Mouse (Mus musculus): ENCODE results near the gene Slc25a22. TPM values are rescaled to one million over a fixed set of nuclear protein-coding genes. Genes with fewer than 3 reads are reported as not detected.

Slc25a22 gene
- polyA plus RNA-seq, 1 experiment from 2014 or later: 54.8 TPM

DNA sequence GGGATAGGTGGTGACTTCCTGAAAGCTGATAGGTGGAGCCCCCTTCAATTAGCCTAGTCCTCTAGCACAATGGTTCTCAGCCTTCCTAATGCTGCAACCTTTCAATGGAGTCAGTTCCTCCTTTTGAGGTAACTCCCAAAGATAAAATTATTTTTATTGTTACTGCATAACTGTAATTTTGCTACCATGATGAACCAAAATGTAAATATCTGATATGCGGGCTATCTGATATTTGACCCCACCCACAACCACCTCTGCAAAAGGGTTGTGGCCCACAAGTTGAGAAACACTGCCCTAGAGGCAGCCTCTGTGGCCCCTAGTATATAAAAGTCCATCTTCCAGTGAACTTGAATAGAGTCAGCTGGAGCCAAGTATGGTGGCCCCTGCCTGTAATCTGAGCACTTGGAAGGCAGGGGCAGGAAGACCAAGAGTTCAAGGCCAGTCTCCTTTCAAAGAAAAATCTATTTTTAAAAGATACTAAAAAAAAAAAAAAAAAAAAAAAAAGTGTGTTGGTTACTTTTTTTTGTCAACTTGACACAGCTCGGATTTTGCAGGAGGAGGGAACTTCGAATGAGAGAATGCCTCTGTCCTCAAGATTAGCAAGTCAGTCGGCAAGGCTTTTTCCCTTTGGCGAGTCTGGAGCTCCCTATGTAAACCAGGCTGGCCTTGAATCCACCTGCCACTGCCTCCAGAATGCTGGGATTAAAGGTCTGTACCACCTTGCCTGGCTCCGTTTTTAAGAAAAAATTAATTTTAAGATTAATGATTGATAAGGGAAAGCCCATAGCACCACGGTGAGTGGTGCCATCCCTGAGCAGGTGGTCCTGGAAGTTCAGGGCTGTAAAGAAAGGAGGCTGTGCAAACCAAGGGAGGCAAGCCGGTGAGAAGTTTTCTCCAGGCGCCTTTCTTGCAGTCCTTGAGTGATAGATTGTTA, 47.1 kb downstream of the Slc25a22 start:
- WGBS: 56% methylated on average over 9 of the region's 9 CpGs
- Histone ChIP-seq H3K4me3 (no peak overlapping the region), H3K4me2 (replicated peaks) (no peak overlapping the region), H3K4me1 (peaks cover 12% of the 10 kb centered on the region), H3K36me3 (0 out of 2 replicates have a peak, but pooled peaks cover under 1% of the 10 kb centered on the region), H3K9ac (no peak overlapping the region; the same call in 1 of the 2 replicates), H3K9me3 (replicated peaks) (no peaks in the 10 kb centered on the region), H3K27me3 (peaks cover 11% of the 10 kb centered on the region; the same call in 1 of the 2 replicates), H3K27ac (no peak overlapping the region)
- no peak for ATAC-seq (ENCODE audit: low FRiP score)

DNA sequence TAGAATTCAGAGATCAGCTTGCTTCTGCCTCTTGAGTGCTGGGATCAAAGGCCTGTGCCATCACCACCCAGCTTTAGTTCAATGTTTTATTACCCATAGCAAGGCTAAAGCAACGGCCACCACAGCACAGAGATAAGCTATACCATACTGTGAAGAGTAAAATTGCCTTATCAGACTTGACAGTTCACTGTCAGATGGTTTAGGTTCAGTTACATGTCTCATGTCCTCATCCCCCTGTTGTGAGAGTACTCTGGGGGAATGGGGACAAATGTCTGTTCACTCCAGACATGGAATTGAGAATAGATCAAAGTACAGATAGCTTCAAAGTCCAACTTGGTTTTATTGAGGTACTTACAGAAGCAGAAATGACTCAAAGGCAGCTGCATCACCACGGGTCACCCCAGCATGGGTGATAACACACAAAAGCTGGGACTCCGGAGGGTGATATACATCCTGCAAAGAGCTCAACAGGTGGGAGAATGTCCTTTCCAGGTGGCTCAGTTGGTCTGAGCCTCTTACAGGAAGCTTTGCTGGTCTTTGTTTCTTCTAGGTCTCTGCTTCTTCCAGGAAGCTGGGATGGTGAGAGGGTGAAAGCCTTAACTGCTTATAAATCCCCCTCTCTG, 49.1 kb downstream of the Slc25a22 start:
- ATAC-seq (ENCODE audit: low FRiP score): no peak
- Histone ChIP-seq H3K4me1 (peaks cover 12% of the 10 kb centered on the region), H3K4me2 (replicated peaks) (no peak overlapping the region), H3K9ac (no peak overlapping the region), H3K27ac (no peak overlapping the region), H3K27me3 (peaks cover 11% of the 10 kb centered on the region; the same call in 1 of the 2 replicates), H3K9me3 (replicated peaks) (no peaks in the 10 kb centered on the region), H3K4me3 (no peak overlapping the region), H3K36me3 (no peaks in the 10 kb centered on the region)
- WGBS: 59% methylated on average over 3 of the region's 3 CpGs

DNA sequence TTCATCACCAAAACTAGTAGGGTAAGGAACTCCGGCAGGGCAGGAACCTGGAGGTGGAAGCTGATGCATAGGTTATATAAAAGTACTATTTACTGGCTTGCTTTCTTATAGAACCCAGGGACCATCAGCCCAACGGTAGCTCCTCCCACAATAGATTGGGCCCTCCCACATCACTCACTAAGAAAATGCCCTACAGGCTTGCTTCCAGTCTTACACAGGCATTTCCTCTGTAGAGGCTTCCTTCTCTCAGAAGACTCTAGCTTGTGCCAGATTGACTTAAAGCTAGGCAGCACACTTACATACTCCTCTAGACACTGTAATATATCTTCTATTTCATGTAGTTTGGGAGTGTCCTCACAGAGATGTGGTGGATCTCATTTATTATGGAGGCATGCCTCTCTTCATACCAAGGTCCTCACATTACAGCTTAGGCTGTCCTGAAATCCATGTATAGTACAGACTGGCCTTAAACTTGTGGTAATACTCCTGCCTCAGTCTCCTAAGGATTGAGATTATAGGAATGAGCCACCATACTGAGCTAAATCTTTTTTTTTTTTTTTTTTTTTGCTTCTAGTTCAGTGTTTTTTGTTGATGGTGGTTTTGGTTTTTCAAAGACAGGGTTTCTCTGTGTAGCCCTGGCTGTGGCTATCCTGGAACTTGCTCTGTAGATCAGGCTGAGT, 49.7 kb downstream of the Slc25a22 start:
- Histone ChIP-seq H3K4me2 (replicated peaks) (no peak overlapping the region), H3K4me3 (no peak overlapping the region), H3K36me3 (no peaks in the 10 kb centered on the region), H3K27me3 (peaks cover 13% of the 10 kb centered on the region; the same call in 1 of the 2 replicates), H3K9ac (no peak overlapping the region), H3K9me3 (replicated peaks) (no peaks in the 10 kb centered on the region), H3K4me1 (peaks cover 8% of the 10 kb centered on the region), H3K27ac (no peak overlapping the region)
- no peak for ATAC-seq (ENCODE audit: low FRiP score)
- WGBS: 59% methylated on average over 2 of the region's 2 CpGs

DNA sequence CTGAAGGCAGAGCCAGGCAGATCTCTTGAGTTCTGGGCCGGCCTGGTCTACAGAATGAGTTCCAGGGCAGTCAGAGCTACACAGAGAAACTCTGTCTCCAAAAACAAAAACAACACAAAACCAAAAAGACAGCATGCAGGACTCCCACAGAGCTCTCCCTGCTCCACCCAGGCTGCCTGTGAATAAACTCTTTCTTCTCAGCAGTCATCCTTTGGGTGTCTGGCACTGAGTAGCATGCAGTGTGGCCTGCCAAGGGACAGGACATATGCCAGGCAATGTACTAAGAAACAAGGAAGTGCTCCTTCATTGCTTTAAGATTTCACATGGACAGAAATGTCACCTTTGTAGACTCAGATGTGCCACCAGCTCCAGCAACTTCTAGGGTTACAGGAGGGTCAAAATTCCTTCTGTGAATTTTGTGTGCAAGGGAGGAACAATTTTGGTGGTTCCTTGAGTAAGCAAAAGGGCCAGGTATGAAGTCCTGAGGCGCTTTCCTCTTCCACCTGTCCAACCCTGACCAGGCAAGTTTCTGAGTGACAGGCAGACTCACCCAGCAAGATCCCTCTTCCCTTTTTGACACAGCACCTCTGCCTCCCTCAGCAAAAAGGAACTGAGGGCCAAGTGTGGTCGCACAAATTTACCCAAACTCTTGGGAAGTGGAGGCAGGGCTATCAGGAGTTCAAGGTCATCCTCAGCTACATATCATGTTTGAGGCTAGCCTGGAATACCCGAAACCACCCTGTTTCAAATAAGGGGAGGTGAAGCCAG, 56.4 kb downstream of the Slc25a22 start:
- Histone ChIP-seq H3K4me1 (no peaks in the 10 kb centered on the region), H3K27ac (no peak overlapping the region), H3K4me3 (no peak overlapping the region), H3K27me3 (peaks cover 13% of the 10 kb centered on the region; the same call in 1 of the 2 replicates), H3K9me3 (replicated peaks) (no peaks in the 10 kb centered on the region), H3K4me2 (replicated peaks) (no peak overlapping the region), H3K36me3 (no peaks in the 10 kb centered on the region), H3K9ac (no peak overlapping the region)
- WGBS: 77% methylated on average over 4 of the region's 4 CpGs
- ATAC-seq (ENCODE audit: low FRiP score): no peak

Other genes starting within 250 kb of the Slc25a22 start
- gene Hras, start 243.9 kb downstream of the Slc25a22 start, polyA plus RNA-seq (2016; fragmentation: Nextera tagmentation; extraction: Ambion mirVana): 95.1 and 103 TPM in 2 replicates
- 10.8 and 12.2 TPM in 2 replicates for gene Lrrc56, start 243.7 kb downstream of the Slc25a22 start, polyA plus RNA-seq (2016; fragmentation: Nextera tagmentation; extraction: Ambion mirVana)
- 3.3 and 3.9 TPM in 2 replicates for gene Lmntd2, start 223.8 kb downstream of the Slc25a22 start, polyA plus RNA-seq (2016; fragmentation: Nextera tagmentation; extraction: Ambion mirVana)
- gene Rassf7, start 222.0 kb downstream of the Slc25a22 start, polyA plus RNA-seq (2016; fragmentation: Nextera tagmentation; extraction: Ambion mirVana): 34.7 and 35.6 TPM in 2 replicates
- 95.5 and 99.3 TPM in 2 replicates for gene Phrf1, start 209.1 kb downstream of the Slc25a22 start, polyA plus RNA-seq (2016; fragmentation: Nextera tagmentation; extraction: Ambion mirVana)
- 1.1 and 1.5 TPM in 2 replicates for gene Irf7, start 171.4 kb downstream of the Slc25a22 start, polyA plus RNA-seq (2016; fragmentation: Nextera tagmentation; extraction: Ambion mirVana)
- not detected in 2 replicates for gene Cdhr5, start 161.1 kb downstream of the Slc25a22 start, polyA plus RNA-seq (2016; fragmentation: Nextera tagmentation; extraction: Ambion mirVana)
- gene Sct, start 158.8 kb downstream of the Slc25a22 start, polyA plus RNA-seq (2016; fragmentation: Nextera tagmentation; extraction: Ambion mirVana): 2.4 and 2.7 TPM in 2 replicates
- 0.81 and 0.86 TPM in 2 replicates for gene Drd4, start 145.9 kb downstream of the Slc25a22 start, polyA plus RNA-seq (2016; fragmentation: Nextera tagmentation; extraction: Ambion mirVana)
- gene Deaf1, start 110.2 kb downstream of the Slc25a22 start, polyA plus RNA-seq (2016; fragmentation: Nextera tagmentation; extraction: Ambion mirVana): 96.5 and 96.6 TPM in 2 replicates
- gene Tmem80, start 110.2 kb downstream of the Slc25a22 start, polyA plus RNA-seq (2016; fragmentation: Nextera tagmentation; extraction: Ambion mirVana): 60.5 and 66.9 TPM in 2 replicates
- gene Eps8l2, start 99.0 kb downstream of the Slc25a22 start, polyA plus RNA-seq (2016; fragmentation: Nextera tagmentation; extraction: Ambion mirVana): 2.6 and 2.7 TPM in 2 replicates
- gene Taldo1, start 45.7 kb downstream of the Slc25a22 start, polyA plus RNA-seq (2016; fragmentation: Nextera tagmentation; extraction: Ambion mirVana): 352 and 355 TPM in 2 replicates
- gene Gatd1, start 23.8 kb downstream of the Slc25a22 start, polyA plus RNA-seq (2016; fragmentation: Nextera tagmentation; extraction: Ambion mirVana): 52.2 and 54.1 TPM in 2 replicates
- gene Cend1, start 8.4 kb downstream of the Slc25a22 start, polyA plus RNA-seq (2016; fragmentation: Nextera tagmentation; extraction: Ambion mirVana): 27.9 and 30.9 TPM in 2 replicates
- gene Pidd1, start 6.1 kb upstream of the Slc25a22 start, polyA plus RNA-seq (2016; fragmentation: Nextera tagmentation; extraction: Ambion mirVana): 10.8 and 11.6 TPM in 2 replicates
- 801 and 888 TPM in 2 replicates for gene Rplp2, start 9.5 kb upstream of the Slc25a22 start, polyA plus RNA-seq (2016; fragmentation: Nextera tagmentation; extraction: Ambion mirVana)
- gene Pnpla2, start 17.3 kb upstream of the Slc25a22 start, polyA plus RNA-seq (2016; fragmentation: Nextera tagmentation; extraction: Ambion mirVana): 16.2 and 19.1 TPM in 2 replicates
- gene Cracr2b, start 23.2 kb upstream of the Slc25a22 start, polyA plus RNA-seq (2016; fragmentation: Nextera tagmentation; extraction: Ambion mirVana): 7.7 and 8.9 TPM in 2 replicates
- gene Cd151, start 29.5 kb upstream of the Slc25a22 start, polyA plus RNA-seq (2016; fragmentation: Nextera tagmentation; extraction: Ambion mirVana): 14.4 and 17.3 TPM in 2 replicates
- gene Polr2l, start 37.2 kb upstream of the Slc25a22 start, polyA plus RNA-seq (2016; fragmentation: Nextera tagmentation; extraction: Ambion mirVana): 62.0 and 69.0 TPM in 2 replicates
- 30.1 and 31.1 TPM in 2 replicates for gene Tspan4, start 37.3 kb upstream of the Slc25a22 start, polyA plus RNA-seq (2016; fragmentation: Nextera tagmentation; extraction: Ambion mirVana)
- gene Chid1, start 102.0 kb upstream of the Slc25a22 start, polyA plus RNA-seq (2016; fragmentation: Nextera tagmentation; extraction: Ambion mirVana): 31.8 and 32.1 TPM in 2 replicates
- 114 and 117 TPM in 2 replicates for gene Ap2a2, start 124.3 kb upstream of the Slc25a22 start, polyA plus RNA-seq (2016; fragmentation: Nextera tagmentation; extraction: Ambion mirVana)
- 0.17 and 0.30 TPM in 2 replicates for gene Muc6, start 217.4 kb upstream of the Slc25a22 start, polyA plus RNA-seq (2016; fragmentation: Nextera tagmentation; extraction: Ambion mirVana)